Mouse (Mus musculus) neural tube, embryonic 13.5 days (tissue): ENCODE measurements at regions not wholly inside any gene's neighbourhood (a gene's known extent, or its start where the extent isn't known, plus 50 kb on each side); places are given as distances from the start of the nearest gene placed in this dataset.

Source experiments
- ATAC-seq: fragments of 200-750 bp; cut with Nextera tagmentation; 2 replicates; pipeline ENCODE4 v1.8.0; 2017; ENCODE audit warnings: low read depth, mild to moderate bottlenecking, moderate TSS enrichment, moderate library complexity
- H3K27ac ChIP-seq: fragments of 300-500 bp; sonication (generic); replicated peaks from 2 replicates; pipeline ENCODE4 v1.5.1; 2015; ENCODE audit warnings: moderate library complexity, mild to moderate bottlenecking, inconsistent platforms
- H3K27me3 ChIP-seq: fragments of 300-500 bp; sonication (generic); 2 replicates; pipeline ENCODE4 v1.6.1; 2015; ENCODE audit warnings: mild to moderate bottlenecking, inconsistent platforms
- H3K36me3 ChIP-seq: fragments of 300-500 bp; sonication (generic); 2 replicates; pipeline ENCODE4 v1.6.1; 2015; ENCODE audit warnings: mild to moderate bottlenecking, inconsistent platforms
- H3K4me1 ChIP-seq: fragments of 300-500 bp; sonication (generic); replicated peaks from 2 replicates; pipeline ENCODE4 v1.6.1; 2015; ENCODE audit warnings: inconsistent platforms
- H3K4me2 ChIP-seq: fragments of 300-500 bp; sonication (generic); 2 replicates; pipeline ENCODE4 v1.6.1; 2015; ENCODE audit warnings: inconsistent platforms, mild to moderate bottlenecking, moderate library complexity
- H3K4me3 ChIP-seq: fragments of 300-500 bp; sonication (generic); 2 replicates; pipeline ENCODE4 v1.5.1; 2015; ENCODE audit warnings: mild to moderate bottlenecking, inconsistent platforms
- H3K9ac ChIP-seq: fragments of 300-500 bp; sonication (generic); 2 replicates; pipeline ENCODE4 v1.6.1; 2015; ENCODE audit warnings: moderate library complexity, mild to moderate bottlenecking, inconsistent platforms
- H3K9me3 ChIP-seq: fragments of 300-500 bp; sonication (generic); 2 replicates; pipeline ENCODE4 v1.6.1; 2016; ENCODE audit warnings: inconsistent platforms
- WGBS: fragments of 180-500 bp; shearing (Covaris S2); methylation state at CpG from one replicate; pipeline ENCODE4 v1.1.7; 2015; 5-methylcytosine and 5-hydroxymethylcytosine counted together

- 0 out of 2 replicates have a peak, but pooled peaks have one; percentile 28 for ATAC-seq
- H3K36me3 ChIP-seq: no peaks in the 10 kb centered on the region
- WGBS: 28% methylated on average over 13 of the region's 13 CpGs
- H3K27ac ChIP-seq: peak overlapping the region; percentile 15
- 0 out of 2 replicates have a peak overlapping the region, but pooled peaks have one; percentile 27 for H3K9ac ChIP-seq
- H3K27me3 ChIP-seq: peaks cover 9% of the 10 kb centered on the region
- peaks cover 42% of the 10 kb centered on the region for H3K4me1 ChIP-seq
- H3K9me3 ChIP-seq: no peaks in the 10 kb centered on the region
- H3K4me2 ChIP-seq: peak overlapping the region; percentile 34
- H3K4me3 ChIP-seq: no peak overlapping the region
These were observed 98.5 kb downstream of the Mis18a start for GRCm38 (mm10) chr16:90628605-90629120.

- Histone ChIP-seq H3K4me2 (no peak overlapping the region), H3K4me3 (no peak overlapping the region), H3K27me3 (peaks cover 8% of the 10 kb centered on the region), H3K9ac (no peak overlapping the region), H3K9me3 (no peaks in the 10 kb centered on the region), H3K36me3 (no peaks in the 10 kb centered on the region), H3K4me1 (peaks cover 66% of the 10 kb centered on the region), H3K27ac (no peak overlapping the region)
- ATAC-seq: no peak
- WGBS: 84% methylated on average over 9 of the region's 9 CpGs
These were observed 101.1 kb downstream of the Mis18a start for GRCm38 (mm10) chr16:90626035-90626670.

GRCm38 (mm10) chr16:90625301-90626034 is 101.7 kb downstream of the Mis18a start:
- ATAC-seq: no peak
- H3K4me1 ChIP-seq: peaks cover 68% of the 10 kb centered on the region
- WGBS: 71% methylated on average over 16 of the region's 16 CpGs
- peaks cover 8% of the 10 kb centered on the region; the same call in 1 of the 2 replicates for H3K27me3 ChIP-seq
- H3K27ac ChIP-seq: no peak overlapping the region
- no peaks in the 10 kb centered on the region for H3K9me3 ChIP-seq
- H3K36me3 ChIP-seq: no peaks in the 10 kb centered on the region
- H3K4me3 ChIP-seq: no peak overlapping the region
- no peak overlapping the region for H3K4me2 ChIP-seq
- no peak overlapping the region for H3K9ac ChIP-seq

GRCm38 (mm10) chr16:90624039-90624625 is 103.1 kb downstream of the Mis18a start:
- peaks cover 9% of the 10 kb centered on the region; the same call in 1 of the 2 replicates for H3K27me3 ChIP-seq
- H3K9me3 ChIP-seq: no peaks in the 10 kb centered on the region
- H3K4me1 ChIP-seq: peaks cover 56% of the 10 kb centered on the region
- H3K36me3 ChIP-seq: no peaks in the 10 kb centered on the region
- peak; percentile 72 for ATAC-seq
- 29% methylated on average over 17 of the region's 17 CpGs for WGBS
- peak overlapping the region; percentile 16 for H3K4me2 ChIP-seq
- H3K9ac ChIP-seq: no peak overlapping the region
- no peak overlapping the region for H3K4me3 ChIP-seq
- peak overlapping the region; percentile 74 for H3K27ac ChIP-seq

- Histone ChIP-seq H3K4me3 (no peak overlapping the region), H3K27ac (peak overlapping the region; percentile 39), H3K4me2 (no peak overlapping the region), H3K36me3 (no peaks in the 10 kb centered on the region), H3K27me3 (peaks cover 9% of the 10 kb centered on the region; the same call in 1 of the 2 replicates), H3K9me3 (no peaks in the 10 kb centered on the region), H3K9ac (no peak overlapping the region), H3K4me1 (peaks cover 45% of the 10 kb centered on the region)
- WGBS: 68% methylated on average over 8 of the region's 8 CpGs
- no peak for ATAC-seq
These were observed 104.5 kb downstream of the Mis18a start for GRCm38 (mm10) chr16:90622677-90623225.

- no peak overlapping the region for H3K4me2 ChIP-seq
- peak overlapping the region; percentile 39 for H3K27ac ChIP-seq
- H3K4me1 ChIP-seq: peaks cover 45% of the 10 kb centered on the region
- no peak overlapping the region for H3K4me3 ChIP-seq
- H3K27me3 ChIP-seq: peaks cover 16% of the 10 kb centered on the region
- H3K36me3 ChIP-seq: no peaks in the 10 kb centered on the region
- H3K9me3 ChIP-seq: no peaks in the 10 kb centered on the region
- H3K9ac ChIP-seq: no peak overlapping the region
- ATAC-seq: no peak
- WGBS: 26% methylated on average over 13 of the region's 13 CpGs
These were observed 105.3 kb downstream of the Mis18a start for GRCm38 (mm10) chr16:90621761-90622411.

- 78% methylated on average over 13 of the region's 13 CpGs for WGBS
These were observed 107.5 kb downstream of the Mis18a start for GRCm38 (mm10) chr16:90619565-90620311.

GRCm38 (mm10) chr16:90615791-90616190 is 111.4 kb downstream of the Mis18a start:
- Histone ChIP-seq H3K9ac (no peak overlapping the region), H3K4me2 (no peak overlapping the region), H3K36me3 (no peaks in the 10 kb centered on the region), H3K27ac (no peak overlapping the region), H3K9me3 (no peaks in the 10 kb centered on the region), H3K27me3 (peaks cover 14% of the 10 kb centered on the region), H3K4me3 (no peak overlapping the region), H3K4me1 (no peaks in the 10 kb centered on the region)
- 71% methylated on average over 10 of the region's 10 CpGs for WGBS
- ATAC-seq: no peak

More at GRCm38 (mm10) chr16:90619565-90620311, 107.5 kb downstream of the Mis18a start:
- H3K9ac ChIP-seq: no peak overlapping the region
- no peak overlapping the region for H3K27ac ChIP-seq
- peaks cover 36% of the 10 kb centered on the region for H3K4me1 ChIP-seq
- ATAC-seq: no peak
- no peaks in the 10 kb centered on the region for H3K9me3 ChIP-seq
- no peak overlapping the region for H3K4me3 ChIP-seq
- no peaks in the 10 kb centered on the region for H3K36me3 ChIP-seq
- peaks cover 19% of the 10 kb centered on the region for H3K27me3 ChIP-seq
- H3K4me2 ChIP-seq: no peak overlapping the region

GRCm38 (mm10) chr16:90614137-90614536 is 113.1 kb downstream of the Mis18a start:
- ATAC-seq: no peak
- no peak overlapping the region for H3K27ac ChIP-seq
- H3K4me1 ChIP-seq: no peaks in the 10 kb centered on the region
- H3K4me3 ChIP-seq: no peak overlapping the region
- no peaks in the 10 kb centered on the region for H3K9me3 ChIP-seq
- H3K4me2 ChIP-seq: no peak overlapping the region
- no peaks in the 10 kb centered on the region for H3K36me3 ChIP-seq
- WGBS: 72% methylated on average over 1 of the region's 1 CpGs
- H3K27me3 ChIP-seq: peaks cover 10% of the 10 kb centered on the region
- H3K9ac ChIP-seq: no peak overlapping the region

GRCm38 (mm10) chr16:90610097-90610808 is 117.0 kb downstream of the Mis18a start:
- no peaks in the 10 kb centered on the region for H3K36me3 ChIP-seq
- ATAC-seq: no peak
- H3K4me3 ChIP-seq: no peak overlapping the region
- peaks cover 3% of the 10 kb centered on the region; the same call in 1 of the 2 replicates for H3K27me3 ChIP-seq
- no peaks in the 10 kb centered on the region for H3K9me3 ChIP-seq
- no peak overlapping the region for H3K9ac ChIP-seq
- no peaks in the 10 kb centered on the region for H3K4me1 ChIP-seq
- H3K27ac ChIP-seq: no peak overlapping the region
- H3K4me2 ChIP-seq: no peak overlapping the region
- WGBS: 89% methylated on average over 22 of the region's 22 CpGs
